Mouse (Mus musculus): ENCODE measurements around the gene Ciita. TPM values are rescaled to one million over a fixed set of nuclear protein-coding genes. Genes with fewer than 3 reads are reported as not detected.

Gene Ciita
- polyA plus RNA-seq, 1 experiment from 2014 or later, result 2.7 TPM

- no peaks in the 10 kb centered on the region for H3K27me3 ChIP-seq (ENCODE audit: control insufficient read depth, insufficient read depth, low read length)
- no peak for ATAC-seq (replicated peaks; ENCODE audit: extremely low read depth, insufficient read depth, low FRiP score)
- no peaks in the 10 kb centered on the region for H3K9me3 ChIP-seq (replicated peaks; ENCODE audit: control insufficient read depth, low read length)
- no peak overlapping the region for H3K27ac ChIP-seq (ENCODE audit: low read length)
- no peak overlapping the region for H3K4me3 ChIP-seq (ENCODE audit: low read length)
- no peak overlapping the region for H3K4me2 ChIP-seq (ENCODE audit: low read depth, low read length)
- WGBS, result 56% methylated on average over 2 of the region's 2 CpGs
- H3K36me3 ChIP-seq (ENCODE audit: control insufficient read depth, insufficient read depth), result no peaks in the 10 kb centered on the region
- no peak overlapping the region for H3K9ac ChIP-seq (ENCODE audit: low read length)
- no peaks in the 10 kb centered on the region for H3K4me1 ChIP-seq (ENCODE audit: control insufficient read depth, insufficient read depth, low read length)
Observed at GRCm38 (mm10) chr16:10461178-10461577, 18.7 kb upstream of the Ciita start.

- no peak for ATAC-seq (replicated peaks; ENCODE audit: extremely low read depth, insufficient read depth, low FRiP score)
- Histone ChIP-seq H3K4me1 (ENCODE audit: control insufficient read depth, insufficient read depth, low read length) (no peaks in the 10 kb centered on the region), H3K36me3 (ENCODE audit: control insufficient read depth, insufficient read depth) (no peaks in the 10 kb centered on the region)
Observed at GRCm38 (mm10) chr16:10465011-10465681, 14.7 kb upstream of the Ciita start.

GRCm38 (mm10) chr16:10467391-10468107, 12.3 kb upstream of the Ciita start:
- H3K9me3 ChIP-seq (replicated peaks; ENCODE audit: control insufficient read depth, low read length), result no peaks in the 10 kb centered on the region
- H3K27ac ChIP-seq (ENCODE audit: low read length), result no peak overlapping the region
- no peaks in the 10 kb centered on the region for H3K4me1 ChIP-seq (ENCODE audit: control insufficient read depth, insufficient read depth, low read length)
- H3K9ac ChIP-seq (ENCODE audit: low read length), result no peak overlapping the region
- no peak for ATAC-seq (replicated peaks; ENCODE audit: extremely low read depth, insufficient read depth, low FRiP score)
- H3K36me3 ChIP-seq (ENCODE audit: control insufficient read depth, insufficient read depth), result no peaks in the 10 kb centered on the region
- H3K4me2 ChIP-seq (ENCODE audit: low read depth, low read length), result no peak overlapping the region
- H3K27me3 ChIP-seq (ENCODE audit: control insufficient read depth, insufficient read depth, low read length), result no peaks in the 10 kb centered on the region
- 39% methylated on average over 11 of the region's 11 CpGs for WGBS
- H3K4me3 ChIP-seq (ENCODE audit: low read length), result no peak overlapping the region

More at GRCm38 (mm10) chr16:10465011-10465681, 14.7 kb upstream of the Ciita start:
- H3K4me3 ChIP-seq (ENCODE audit: low read length), result no peak overlapping the region
- WGBS, result 16% methylated on average over 4 of the region's 4 CpGs
- H3K9me3 ChIP-seq (replicated peaks; ENCODE audit: control insufficient read depth, low read length), result no peaks in the 10 kb centered on the region
- H3K9ac ChIP-seq (ENCODE audit: low read length), result no peak overlapping the region
- no peak overlapping the region for H3K27ac ChIP-seq (ENCODE audit: low read length)
- no peak overlapping the region for H3K4me2 ChIP-seq (ENCODE audit: low read depth, low read length)
- no peaks in the 10 kb centered on the region for H3K27me3 ChIP-seq (ENCODE audit: control insufficient read depth, insufficient read depth, low read length)

- Histone ChIP-seq H3K4me2 (ENCODE audit: low read depth, low read length) (no peak overlapping the region), H3K36me3 (ENCODE audit: control insufficient read depth, insufficient read depth) (no peaks in the 10 kb centered on the region), H3K4me3 (ENCODE audit: low read length) (no peak overlapping the region), H3K27ac (ENCODE audit: low read length) (no peak overlapping the region), H3K27me3 (ENCODE audit: control insufficient read depth, insufficient read depth, low read length) (no peaks in the 10 kb centered on the region), H3K9ac (ENCODE audit: low read length) (no peak overlapping the region), H3K4me1 (ENCODE audit: control insufficient read depth, insufficient read depth, low read length) (no peaks in the 10 kb centered on the region), H3K9me3 (replicated peaks; ENCODE audit: control insufficient read depth, low read length) (no peaks in the 10 kb centered on the region)
- 86% methylated on average over 1 of the region's 1 CpGs for WGBS
- ATAC-seq (replicated peaks; ENCODE audit: extremely low read depth, insufficient read depth, low FRiP score), result no peak
Observed at GRCm38 (mm10) chr16:10468201-10468600, 11.7 kb upstream of the Ciita start.

GRCm38 (mm10) chr16:10471950-10472349, 7.9 kb upstream of the Ciita start:
- H3K4me1 ChIP-seq (ENCODE audit: control insufficient read depth, insufficient read depth, low read length), result no peaks in the 10 kb centered on the region
- WGBS, result 92% methylated on average over 3 of the region's 3 CpGs
- no peak for ATAC-seq (replicated peaks; ENCODE audit: extremely low read depth, insufficient read depth, low FRiP score)

GRCm38 (mm10) chr16:10474956-10475355, 4.9 kb upstream of the Ciita start:
- Histone ChIP-seq H3K36me3 (ENCODE audit: control insufficient read depth, insufficient read depth) (no peaks in the 10 kb centered on the region), H3K4me2 (ENCODE audit: low read depth, low read length) (no peak overlapping the region), H3K9ac (ENCODE audit: low read length) (no peak overlapping the region), H3K4me3 (ENCODE audit: low read length) (no peak overlapping the region), H3K4me1 (ENCODE audit: control insufficient read depth, insufficient read depth, low read length) (no peaks in the 10 kb centered on the region), H3K27ac (ENCODE audit: low read length) (no peak overlapping the region), H3K27me3 (ENCODE audit: control insufficient read depth, insufficient read depth, low read length) (no peaks in the 10 kb centered on the region), H3K9me3 (replicated peaks; ENCODE audit: control insufficient read depth, low read length) (no peaks in the 10 kb centered on the region)
- no peak for ATAC-seq (replicated peaks; ENCODE audit: extremely low read depth, insufficient read depth, low FRiP score)
- WGBS, result 50% methylated on average over 3 of the region's 3 CpGs

More at GRCm38 (mm10) chr16:10471950-10472349, 7.9 kb upstream of the Ciita start:
- H3K9ac ChIP-seq (ENCODE audit: low read length), result no peak overlapping the region
- H3K4me2 ChIP-seq (ENCODE audit: low read depth, low read length), result no peak overlapping the region
- H3K27ac ChIP-seq (ENCODE audit: low read length), result no peak overlapping the region
- H3K9me3 ChIP-seq (replicated peaks; ENCODE audit: control insufficient read depth, low read length), result no peaks in the 10 kb centered on the region
- no peaks in the 10 kb centered on the region for H3K27me3 ChIP-seq (ENCODE audit: control insufficient read depth, insufficient read depth, low read length)
- H3K36me3 ChIP-seq (ENCODE audit: control insufficient read depth, insufficient read depth), result no peaks in the 10 kb centered on the region
- H3K4me3 ChIP-seq (ENCODE audit: low read length), result no peak overlapping the region

GRCm38 (mm10) chr16:10475919-10476318, 3.9 kb upstream of the Ciita start:
- no peaks in the 10 kb centered on the region for H3K9me3 ChIP-seq (replicated peaks; ENCODE audit: control insufficient read depth, low read length)
- 59% methylated on average over 2 of the region's 2 CpGs for WGBS
- H3K36me3 ChIP-seq (ENCODE audit: control insufficient read depth, insufficient read depth), result no peaks in the 10 kb centered on the region
- H3K4me3 ChIP-seq (ENCODE audit: low read length), result no peak overlapping the region
- H3K9ac ChIP-seq (ENCODE audit: low read length), result no peak overlapping the region
- ATAC-seq (replicated peaks; ENCODE audit: extremely low read depth, insufficient read depth, low FRiP score), result no peak
- H3K27ac ChIP-seq (ENCODE audit: low read length), result no peak overlapping the region
- H3K4me2 ChIP-seq (ENCODE audit: low read depth, low read length), result no peak overlapping the region
- H3K27me3 ChIP-seq (ENCODE audit: control insufficient read depth, insufficient read depth, low read length), result no peaks in the 10 kb centered on the region; the same call in 1 of the 2 replicates
- H3K4me1 ChIP-seq (ENCODE audit: control insufficient read depth, insufficient read depth, low read length), result no peaks in the 10 kb centered on the region

GRCm38 (mm10) chr16:10482343-10482742, 2.5 kb downstream of the Ciita start:
- WGBS, result 54% methylated on average over 4 of the region's 4 CpGs
- Histone ChIP-seq H3K27ac (ENCODE audit: low read length) (no peak overlapping the region), H3K27me3 (ENCODE audit: control insufficient read depth, insufficient read depth, low read length) (no peaks in the 10 kb centered on the region; the same call in 1 of the 2 replicates), H3K9me3 (replicated peaks; ENCODE audit: control insufficient read depth, low read length) (no peaks in the 10 kb centered on the region), H3K36me3 (ENCODE audit: control insufficient read depth, insufficient read depth) (no peaks in the 10 kb centered on the region), H3K4me2 (ENCODE audit: low read depth, low read length) (no peak overlapping the region), H3K9ac (ENCODE audit: low read length) (no peak overlapping the region), H3K4me1 (ENCODE audit: control insufficient read depth, insufficient read depth, low read length) (no peaks in the 10 kb centered on the region), H3K4me3 (ENCODE audit: low read length) (no peak overlapping the region)
- no peak for ATAC-seq (replicated peaks; ENCODE audit: extremely low read depth, insufficient read depth, low FRiP score)

GRCm38 (mm10) chr16:10486993-10487392, 7.1 kb downstream of the Ciita start:
- no peak overlapping the region for H3K4me3 ChIP-seq (ENCODE audit: low read length)
- no peak overlapping the region for H3K4me2 ChIP-seq (ENCODE audit: low read depth, low read length)
- peaks cover 10% of the 10 kb centered on the region; the same call in 1 of the 2 replicates for H3K27me3 ChIP-seq (ENCODE audit: control insufficient read depth, insufficient read depth, low read length)
- H3K9me3 ChIP-seq (replicated peaks; ENCODE audit: control insufficient read depth, low read length), result no peaks in the 10 kb centered on the region
- 66% methylated on average over 3 of the region's 3 CpGs for WGBS
- no peak for ATAC-seq (replicated peaks; ENCODE audit: extremely low read depth, insufficient read depth, low FRiP score)
- H3K4me1 ChIP-seq (ENCODE audit: control insufficient read depth, insufficient read depth, low read length), result peaks cover 4% of the 10 kb centered on the region
- H3K9ac ChIP-seq (ENCODE audit: low read length), result no peak overlapping the region
- H3K27ac ChIP-seq (ENCODE audit: low read length), result no peak overlapping the region
- H3K36me3 ChIP-seq (ENCODE audit: control insufficient read depth, insufficient read depth), result no peaks in the 10 kb centered on the region

Data from heart, embryonic 16.5 days (tissue).